Mouse (Mus musculus): ENCODE data around the gene Nf2. TPM values are rescaled to one million over a fixed set of nuclear protein-coding genes. Genes with fewer than 3 reads are reported as not detected.
A peak's percentile ranks its signal among the peaks of the same experiment; 100 is the strongest.

Nf2 gene
- polyA plus RNA-seq, 1 experiment, result 50.9 TPM

DNA sequence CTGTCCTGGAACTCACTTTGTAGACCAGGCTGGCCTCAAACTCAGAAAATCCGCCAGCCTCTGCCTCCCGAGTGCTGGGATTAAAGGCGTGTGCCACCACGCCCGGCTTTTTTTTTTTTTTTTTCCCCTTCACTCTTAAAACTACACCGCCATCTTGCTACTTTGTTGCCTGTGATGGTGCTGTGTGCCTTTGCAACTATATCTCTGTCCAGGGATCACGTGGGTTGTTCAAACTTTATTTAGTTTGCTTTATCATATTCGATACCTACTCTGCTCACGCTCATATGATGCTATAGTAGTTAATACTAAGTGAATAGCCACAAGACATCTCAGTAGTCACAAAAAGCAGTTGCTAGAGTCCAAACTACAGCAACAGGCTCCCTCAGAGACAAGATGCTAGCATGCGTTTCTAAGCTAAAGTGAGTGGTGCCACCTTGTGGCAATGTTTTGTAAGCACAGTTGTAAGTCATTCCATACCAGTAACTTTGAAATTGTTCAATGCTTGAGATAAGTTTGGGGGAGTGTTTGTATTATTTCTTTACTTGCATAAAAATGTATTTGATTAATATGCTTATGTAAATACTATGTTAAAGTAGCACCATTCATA, 16.4 kb upstream of the Nf2 start:
- TF ChIP-seq CTCF (IDR thresholded peaks at IDR 0.05; ENCODE audit: insufficient read depth, low read length) (peak; percentile 52; the same call in 1 of the 2 replicates), POLR2A (IDR thresholded peaks at IDR 0.05; ENCODE audit: borderline replicate concordance, extremely low read depth, low read depth, low read length) (no peak)
- peak; percentile 54 for DNase-seq
- Histone ChIP-seq H3K4me1 (ENCODE audit: control insufficient read depth, insufficient read depth, low read length) (no peaks in the 10 kb centered on the region), H3K4me3 (replicated peaks; ENCODE audit: extremely low read depth, low read depth, low read length) (no peak overlapping the region)
- 44% methylated on average over 10 of the region's 10 CpGs for WGBS

- WGBS, result 88% methylated on average over 1 of the region's 1 CpGs
- Histone ChIP-seq H3K4me1 (ENCODE audit: control insufficient read depth, insufficient read depth, low read length) (no peaks in the 10 kb centered on the region), H3K4me3 (replicated peaks; ENCODE audit: extremely low read depth, low read depth, low read length) (no peak overlapping the region)
- DNase-seq, result no peak
- TF ChIP-seq CTCF (IDR thresholded peaks at IDR 0.05; ENCODE audit: insufficient read depth, low read length), result no peak
- TF ChIP-seq POLR2A (IDR thresholded peaks at IDR 0.05; ENCODE audit: borderline replicate concordance, extremely low read depth, low read depth, low read length), result no peak
Measured at GRCm38 (mm10) chr11:4862730-4863129, 13.4 kb upstream of the Nf2 start.

DNA sequence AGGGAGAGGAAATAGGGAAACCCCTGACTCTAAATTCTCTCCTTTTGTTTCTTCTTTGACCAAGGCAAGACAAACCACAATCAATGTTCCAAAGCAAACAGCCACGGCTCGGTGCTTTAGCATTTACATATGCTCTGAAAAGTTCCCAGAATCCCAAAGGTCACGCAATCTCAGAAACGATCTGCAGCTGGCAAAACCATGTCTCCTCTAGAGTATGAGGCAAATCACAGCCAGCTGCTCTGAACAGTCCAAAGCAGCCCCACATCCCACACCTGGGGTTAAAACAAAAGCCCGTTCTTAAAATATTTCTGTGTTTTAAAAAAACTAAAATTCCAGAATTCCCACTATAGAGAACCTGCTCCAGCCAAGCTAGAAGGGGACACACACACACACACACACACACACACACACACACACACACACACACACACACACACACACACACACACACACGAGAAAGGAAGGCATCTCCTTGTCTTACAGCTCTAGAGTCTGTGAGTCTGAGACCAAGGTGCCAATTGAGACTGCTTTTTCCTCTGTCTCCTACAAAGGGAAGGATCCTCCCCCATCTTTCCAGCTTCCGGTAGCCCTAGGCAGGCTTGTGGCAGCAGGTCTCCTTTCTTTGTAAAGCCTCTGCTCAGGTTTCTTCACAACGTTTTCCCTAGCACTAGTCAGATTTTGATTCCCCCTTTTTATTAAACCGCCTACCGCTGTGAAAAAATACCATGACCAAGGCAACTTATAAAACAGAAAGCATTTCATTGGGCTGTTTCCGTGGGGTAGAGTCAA, 12.7 kb upstream of the Nf2 start:
- H3K4me3 ChIP-seq (replicated peaks; ENCODE audit: extremely low read depth, low read depth, low read length), result no peak overlapping the region
- DNase-seq, result no peak
- 44% methylated on average over 11 of the region's 11 CpGs for WGBS
- no peaks in the 10 kb centered on the region for H3K4me1 ChIP-seq (ENCODE audit: control insufficient read depth, insufficient read depth, low read length)
- TF ChIP-seq CTCF (IDR thresholded peaks at IDR 0.05; ENCODE audit: insufficient read depth, low read length), result no peak
- TF ChIP-seq POLR2A (IDR thresholded peaks at IDR 0.05; ENCODE audit: borderline replicate concordance, extremely low read depth, low read depth, low read length), result no peak

DNA sequence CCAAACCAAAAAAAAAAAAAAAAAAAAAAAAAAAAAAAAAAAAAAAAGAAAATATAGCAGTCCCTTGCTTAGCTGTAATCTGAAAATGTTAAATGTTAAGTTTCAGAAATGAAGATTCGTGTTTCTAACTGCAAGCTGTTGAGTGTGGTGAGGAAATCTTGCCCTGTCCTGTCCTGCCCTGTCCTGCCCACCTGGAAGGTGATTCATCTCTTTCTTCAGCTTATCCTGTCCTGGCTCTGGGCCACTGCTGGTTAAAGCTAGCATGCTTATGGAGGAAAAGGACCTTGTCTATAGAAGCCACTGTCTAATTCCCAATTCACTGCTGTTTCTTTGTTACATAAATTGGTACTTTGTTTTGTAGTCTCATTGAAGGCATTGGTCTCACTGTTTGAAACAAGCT, 11.7 kb upstream of the Nf2 start:
- no peak for DNase-seq
- WGBS, result 63% methylated on average over 1 of the region's 1 CpGs
- TF ChIP-seq POLR2A (IDR thresholded peaks at IDR 0.05; ENCODE audit: borderline replicate concordance, extremely low read depth, low read depth, low read length) (no peak), CTCF (IDR thresholded peaks at IDR 0.05; ENCODE audit: insufficient read depth, low read length) (no peak)
- H3K4me3 ChIP-seq (replicated peaks; ENCODE audit: extremely low read depth, low read depth, low read length), result no peak overlapping the region
- no peaks in the 10 kb centered on the region for H3K4me1 ChIP-seq (ENCODE audit: control insufficient read depth, insufficient read depth, low read length)

- no peak for DNase-seq
- whole genome bisulfite sequencing, result 26% methylated on average over 2 of the region's 2 CpGs
Measured at GRCm38 (mm10) chr11:4858416-4858815, 9.1 kb upstream of the Nf2 start.

GRCm38 (mm10) chr11:4854181-4854580, 4.8 kb upstream of the Nf2 start:
- Histone ChIP-seq H3K4me1 (ENCODE audit: control insufficient read depth, insufficient read depth, low read length) (no peaks in the 10 kb centered on the region), H3K4me3 (replicated peaks; ENCODE audit: extremely low read depth, low read depth, low read length) (no peak overlapping the region)
- 89% methylated on average over 5 of the region's 5 CpGs for WGBS
- DNase-seq, result no peak
- TF ChIP-seq CTCF (IDR thresholded peaks at IDR 0.05; ENCODE audit: insufficient read depth, low read length), result no peak
- no peak for TF ChIP-seq POLR2A (IDR thresholded peaks at IDR 0.05; ENCODE audit: borderline replicate concordance, extremely low read depth, low read depth, low read length)

More at GRCm38 (mm10) chr11:4858416-4858815, 9.1 kb upstream of the Nf2 start:
- no peaks in the 10 kb centered on the region for H3K4me1 ChIP-seq (ENCODE audit: control insufficient read depth, insufficient read depth, low read length)
- TF ChIP-seq POLR2A (IDR thresholded peaks at IDR 0.05; ENCODE audit: borderline replicate concordance, extremely low read depth, low read depth, low read length), result no peak
- H3K4me3 ChIP-seq (replicated peaks; ENCODE audit: extremely low read depth, low read depth, low read length), result no peak overlapping the region

- TF ChIP-seq POLR2A (IDR thresholded peaks at IDR 0.05; ENCODE audit: borderline replicate concordance, extremely low read depth, low read depth, low read length) (no peak), CTCF (IDR thresholded peaks at IDR 0.05; ENCODE audit: insufficient read depth, low read length) (no peak)
- Histone ChIP-seq H3K4me3 (replicated peaks; ENCODE audit: extremely low read depth, low read depth, low read length) (no peak overlapping the region), H3K4me1 (ENCODE audit: control insufficient read depth, insufficient read depth, low read length) (no peaks in the 10 kb centered on the region)
- no peak for DNase-seq
Measured at GRCm38 (mm10) chr11:4853021-4853420, 3.7 kb upstream of the Nf2 start.

DNA sequence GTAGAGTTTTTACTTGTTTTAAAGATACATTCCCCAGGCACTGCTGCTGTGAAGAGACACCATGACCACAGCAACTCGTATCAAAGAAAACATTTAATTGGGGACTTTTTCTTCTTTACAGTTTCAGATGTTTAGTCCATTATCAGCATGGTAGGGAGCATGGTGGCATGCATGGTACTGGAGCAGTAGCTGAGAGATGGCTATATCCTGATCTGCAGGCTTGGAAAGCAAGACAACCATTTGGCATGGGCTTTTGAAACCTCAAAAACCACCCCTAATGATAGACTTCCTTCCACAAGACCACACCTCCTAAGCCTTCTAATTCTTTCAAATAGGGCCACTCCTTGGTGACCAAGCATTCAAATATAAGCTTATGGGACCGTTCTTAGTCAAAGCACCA, 1.1 kb upstream of the Nf2 start:
- DNase-seq, result no peak
- Histone ChIP-seq H3K4me1 (ENCODE audit: control insufficient read depth, insufficient read depth, low read length) (no peaks in the 10 kb centered on the region), H3K4me3 (replicated peaks; ENCODE audit: extremely low read depth, low read depth, low read length) (no peak overlapping the region)
- WGBS, result 88% methylated on average over 2 of the region's 2 CpGs
- TF ChIP-seq CTCF (IDR thresholded peaks at IDR 0.05; ENCODE audit: insufficient read depth, low read length) (no peak), POLR2A (IDR thresholded peaks at IDR 0.05; ENCODE audit: borderline replicate concordance, extremely low read depth, low read depth, low read length) (no peak)

DNA sequence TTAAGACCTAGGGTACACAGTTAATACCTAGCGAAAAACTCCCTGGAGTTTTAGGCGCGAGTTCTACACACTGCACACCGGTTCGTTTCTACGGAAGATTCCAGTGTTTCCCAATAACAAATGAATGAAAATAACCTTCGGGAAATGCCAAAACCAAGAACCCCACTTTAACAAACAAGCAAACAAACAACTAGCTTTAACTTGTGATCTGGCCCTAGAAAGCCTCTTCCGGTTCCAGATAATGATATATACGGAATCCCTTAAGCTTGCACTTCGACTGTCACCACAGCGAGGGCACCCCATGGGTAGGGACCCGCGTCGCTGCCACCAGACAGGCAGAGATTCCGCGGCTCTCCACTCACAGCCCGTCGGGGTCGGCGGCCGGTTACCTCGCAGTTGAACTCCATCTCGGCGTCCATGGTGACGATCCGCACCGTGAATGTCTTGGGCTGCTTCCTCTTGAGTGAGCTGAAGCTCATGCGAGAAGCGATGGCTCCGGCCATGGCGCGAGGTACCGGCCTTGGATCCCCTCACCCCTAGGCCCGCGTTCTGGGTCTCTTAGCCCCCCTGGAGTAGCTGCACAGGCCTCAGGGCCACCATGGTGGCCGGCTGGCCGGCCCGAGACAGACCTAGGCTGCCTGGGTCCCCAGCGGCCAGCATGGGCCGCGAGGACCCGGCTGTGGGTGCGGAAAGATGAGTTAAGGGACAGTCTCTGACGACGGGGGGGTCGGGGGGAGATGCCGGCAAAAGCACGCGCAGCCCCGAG, 670 bp downstream of the Nf2 start:
- WGBS, result 1% methylated on average over 50 of the region's 50 CpGs
- TF ChIP-seq POLR2A (IDR thresholded peaks at IDR 0.05; ENCODE audit: borderline replicate concordance, extremely low read depth, low read depth, low read length), result no peak
- no peak for TF ChIP-seq CTCF (IDR thresholded peaks at IDR 0.05; ENCODE audit: insufficient read depth, low read length)
- peak overlapping the region; percentile 60 for H3K4me3 ChIP-seq (replicated peaks; ENCODE audit: extremely low read depth, low read depth, low read length)
- no peaks in the 10 kb centered on the region for H3K4me1 ChIP-seq (ENCODE audit: control insufficient read depth, insufficient read depth, low read length)
- DNase-seq, result peak; percentile 59
